Mouse (Mus musculus) lung, embryonic 14.5 days (tissue): Measurements from ENCODE around the gene Prdx6. TPM values are rescaled to one million over a fixed set of nuclear protein-coding genes. Genes with fewer than 3 reads are reported as not detected.
"Not testable (repeated sequence)": the region's sequence is repeated elsewhere in the genome, so short reads cannot be mapped to it uniquely, and the experiment has no call there.

ENCODE experiments used
- ATAC-seq: fragments of 200-750 bp; cut with Nextera tagmentation; 2 replicates; pipeline ENCODE4 v1.8.0; 2017; ENCODE audit warnings: mild to moderate bottlenecking, moderate TSS enrichment, moderate library complexity; ENCODE audit not compliant: insufficient read depth
- DNase-seq: peaks from one replicate; pipeline ENCODE4 v3.0.0-alpha.2; 2015
- H3K27ac ChIP-seq: fragments of 300-500 bp; sonication (generic); 2 replicates; pipeline ENCODE4 v1.5.1; 2014; ENCODE audit warnings: low read depth, mild to moderate bottlenecking, moderate library complexity
- H3K27me3 ChIP-seq: fragments of 300-500 bp; sonication (generic); 2 replicates; pipeline ENCODE4 v1.6.1; 2014; ENCODE audit warnings: low read length, control low read depth; ENCODE audit not compliant: insufficient read depth
- H3K36me3 ChIP-seq: fragments of 300-500 bp; sonication (generic); 2 replicates; pipeline ENCODE4 v1.6.1; 2014; ENCODE audit warnings: control low read depth; ENCODE audit not compliant: insufficient read depth
- H3K4me1 ChIP-seq: fragments of 300-500 bp; sonication (generic); 2 replicates; pipeline ENCODE4 v1.6.1; 2014; ENCODE audit warnings: antibody characterized with exemption, control low read depth; ENCODE audit not compliant: insufficient read depth
- H3K4me2 ChIP-seq: fragments of 300-500 bp; sonication (generic); 2 replicates; pipeline ENCODE4 v1.6.1; 2014; ENCODE audit warnings: mild to moderate bottlenecking
- H3K4me3 ChIP-seq: fragments of 300-500 bp; sonication (generic); 2 replicates; pipeline ENCODE4 v1.5.1; 2014; ENCODE audit warnings: low read depth, low read length
- H3K9ac ChIP-seq: fragments of 300-500 bp; sonication (generic); 2 replicates; pipeline ENCODE4 v1.6.1; 2014
- H3K9me3 ChIP-seq: fragments of 300-500 bp; sonication (generic); 2 replicates; pipeline ENCODE4 v1.6.1; 2016; ENCODE audit warnings: low read depth, low read length, control low read depth
- CTCF ChIP-seq: IDR thresholded peaks from 2 replicates; pipeline ENCODE4 v1.5.1; 2016; ENCODE audit warnings: antibody characterized with exemption, low read depth
- WGBS: fragments of 180-500 bp; shearing (Covaris S2); extraction: QIAGEN DNeasy Blood & Tissue Kit; methylation state at CpG from one replicate; pipeline ENCODE4 v1.1.7; 2014; 5-methylcytosine and 5-hydroxymethylcytosine counted together
- polyA plus RNA-seq: library from polyadenylated mRNA; unstranded; fragments of >200 nt; fragmentation: Nextera tagmentation; extraction: Ambion mirVana; gene quantifications from 2 replicates; pipeline ENCODE4 v1.2.1, GENCODE M21; 2014

Gene Prdx6
- polyA plus RNA-seq, 1 experiment from 2014 or later, result 627 TPM

- H3K36me3 ChIP-seq, result no peaks in the 10 kb centered on the region
- no peak overlapping the region for H3K27ac ChIP-seq
- no peaks in the 10 kb centered on the region for H3K27me3 ChIP-seq
- WGBS, result 67% methylated on average over 5 of the region's 5 CpGs
- TF ChIP-seq CTCF, result no peak
- H3K4me1 ChIP-seq, result no peaks in the 10 kb centered on the region
- ATAC-seq (no peak), DNase-seq (no peak)
- H3K9me3 ChIP-seq, result no peaks in the 10 kb centered on the region
- no peak overlapping the region for H3K9ac ChIP-seq
- no peak overlapping the region for H3K4me3 ChIP-seq
- no peak overlapping the region for H3K4me2 ChIP-seq
These were observed 51.2 kb downstream of the Prdx6 start for GRCm38 (mm10) chr1:161199856-161200255.

- not testable (repeated sequence) for H3K27me3 ChIP-seq, H3K4me1 ChIP-seq, H3K27ac ChIP-seq, H3K9me3 ChIP-seq, DNase-seq, H3K36me3 ChIP-seq, ATAC-seq, H3K9ac ChIP-seq
- Histone ChIP-seq H3K4me2 (peak overlapping the region; percentile 70), H3K4me3 (peak overlapping the region; percentile 41)
- 48% methylated on average over 11 of the region's 11 CpGs for WGBS
These were observed 54.7 kb downstream of the Prdx6 start for GRCm38 (mm10) chr1:161196364-161196763.

GRCm38 (mm10) chr1:161195541-161196351 is 55.3 kb downstream of the Prdx6 start:
- H3K36me3 ChIP-seq, result no peaks in the 10 kb centered on the region
- DNase-seq (peak; percentile 97), ATAC-seq (peak; percentile 98)
- no peaks in the 10 kb centered on the region for H3K9me3 ChIP-seq
- peak overlapping the region; percentile 74 for H3K27ac ChIP-seq
- H3K4me2 ChIP-seq, result peak overlapping the region; percentile 70
- peak overlapping the region; percentile 55 for H3K9ac ChIP-seq
- TF ChIP-seq CTCF, result peak; percentile 90
- peak overlapping the region; percentile 41 for H3K4me3 ChIP-seq
- no peaks in the 10 kb centered on the region for H3K4me1 ChIP-seq
- H3K27me3 ChIP-seq, result no peaks in the 10 kb centered on the region
- under 1% methylated on average over 16 of the region's 16 CpGs for WGBS

GRCm38 (mm10) chr1:161190253-161190910 is 60.6 kb downstream of the Prdx6 start:
- Histone ChIP-seq H3K9me3 (no peaks in the 10 kb centered on the region), H3K36me3 (no peaks in the 10 kb centered on the region), H3K9ac (no peak overlapping the region), H3K4me2 (no peak overlapping the region), H3K4me1 (no peaks in the 10 kb centered on the region), H3K27me3 (no peaks in the 10 kb centered on the region), H3K4me3 (no peak overlapping the region), H3K27ac (no peak overlapping the region)
- ATAC-seq (no peak), DNase-seq (no peak)
- no peak for TF ChIP-seq CTCF
- WGBS, result 65% methylated on average over 9 of the region's 9 CpGs

Other genes with a start within 250 kb of the Prdx6 start
- 9.5 and 12.2 TPM in 2 replicates for gene Zbtb37, start 216.4 kb downstream of the Prdx6 start, polyA plus RNA-seq
- 37.0 and 42.4 TPM in 2 replicates for gene Dars2, start 180.6 kb downstream of the Prdx6 start, polyA plus RNA-seq
- 35.9 and 38.0 TPM in 2 replicates for gene Cenpl, start 180.5 kb downstream of the Prdx6 start, polyA plus RNA-seq
- 17.7 and 18.5 TPM in 2 replicates for gene Klhl20, start 119.7 kb downstream of the Prdx6 start, polyA plus RNA-seq
- gene Ankrd45, start 108.5 kb downstream of the Prdx6 start, polyA plus RNA-seq, result 1.0 and 1.3 TPM in 2 replicates
- gene Tex50, start 91.9 kb downstream of the Prdx6 start, polyA plus RNA-seq, result not detected in 2 replicates
- gene Tnfsf4, start 144.2 kb upstream of the Prdx6 start, polyA plus RNA-seq, result not detected in 2 replicates
- gene Tnfsf18, start 243.4 kb upstream of the Prdx6 start, polyA plus RNA-seq, result 0.12 TPM in 1 of 2 replicates, not detected in the other